Mouse (Mus musculus): ENCODE measurements around the gene Olfr566.

The Olfr566 gene

DNA sequence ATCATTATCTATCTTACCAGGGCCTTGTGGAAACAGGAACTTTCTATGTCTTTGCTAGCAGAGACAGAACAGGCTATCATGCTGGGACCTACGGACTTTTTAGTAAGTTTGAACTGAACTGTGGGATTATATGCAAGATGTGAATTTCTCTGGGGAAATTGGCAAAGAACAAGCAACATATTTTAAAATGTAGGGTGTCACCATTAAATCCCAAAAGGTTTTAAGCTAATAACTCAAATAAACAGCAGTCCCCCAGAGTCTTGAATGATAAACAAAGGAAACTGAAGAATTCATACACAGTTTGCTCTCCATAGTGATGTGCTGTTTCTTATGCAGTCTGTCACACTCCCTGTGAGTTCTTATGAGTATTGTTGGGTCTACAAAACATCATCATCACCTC, at the start of gene Olfr566:
Olfr566 (minus strand) TSS at position 101 of the 400 bp plus-strand sequence.
- DNase-seq (ENCODE audit: low spot score): no peak

DNA sequence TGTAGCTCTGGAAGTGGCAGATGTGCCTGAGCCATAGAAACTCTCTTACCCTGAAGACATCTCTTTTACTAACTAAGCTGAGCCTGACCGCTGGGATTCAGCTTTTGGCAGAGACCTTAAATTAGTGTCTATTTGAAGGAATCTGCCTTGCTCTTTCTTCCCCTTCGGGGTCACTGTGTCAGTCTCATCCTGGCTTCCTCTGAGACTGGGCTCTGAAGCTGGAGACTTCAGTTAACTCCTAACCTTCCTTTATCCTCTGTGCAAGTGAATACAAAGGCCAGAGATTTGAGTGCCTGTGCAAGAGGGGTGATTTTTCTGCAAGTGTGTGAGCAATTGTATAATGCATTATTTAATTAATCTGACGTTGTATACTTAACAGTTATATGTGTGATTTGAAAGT, 32.2 kb upstream of the Olfr566 start, which contains the start of gene Olfr569:
Olfr569 (minus strand) TSS at position 101 of the 400 bp plus-strand sequence.
- DNase-seq (ENCODE audit: low spot score): no peak

- DNase-seq (ENCODE audit: low spot score): no peak
Measured at GRCm38 (mm10) chr7:102876822-102877221, 18.3 kb upstream of the Olfr566 start, which contains the start of gene Olfr568. Olfr568 (plus strand) TSS chr7:102877122.

DNA sequence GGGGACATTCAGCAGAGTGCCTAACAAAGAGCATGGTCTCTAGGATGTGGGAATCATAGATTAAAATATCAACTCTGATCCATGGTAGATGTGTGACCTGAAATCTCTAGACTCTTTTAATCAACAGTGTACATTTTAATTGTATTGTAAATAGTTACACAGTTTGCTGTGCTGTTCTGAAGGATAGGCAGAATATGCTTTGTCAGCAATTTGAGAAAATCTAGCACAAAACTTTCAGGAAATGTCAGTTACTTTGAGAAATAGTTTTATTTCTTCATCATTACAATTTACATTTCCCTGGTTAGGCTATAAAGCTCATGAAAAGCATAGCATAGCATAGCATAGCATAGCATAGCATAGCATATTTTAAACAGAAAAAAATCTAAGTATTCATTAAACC, 2.8 kb downstream of the Olfr566 start:
- DNase-seq (ENCODE audit: low spot score): no peak
